Mouse (Mus musculus) kidney, embryonic 16.5 days (tissue): Measurements from ENCODE around the gene Sipa1l3. TPM values are rescaled to one million over a fixed set of nuclear protein-coding genes. Genes with fewer than 3 reads are reported as not detected.

ENCODE experiments used
- ATAC-seq: fragments of 200-750 bp; cut with Nextera tagmentation; 2 replicates; pipeline ENCODE4 v1.8.0; 2017; ENCODE audit warnings: moderate TSS enrichment; ENCODE audit not compliant: low FRiP score, low TSS enrichment
- H3K27ac ChIP-seq: fragments of 300-500 bp; sonication (generic); 2 replicates; pipeline ENCODE4 v1.5.1; 2014; ENCODE audit warnings: low read length
- H3K27me3 ChIP-seq: fragments of 300-500 bp; sonication (generic); 2 replicates; pipeline ENCODE4 v1.6.1; 2014; ENCODE audit warnings: low read length, control low read depth, mixed read lengths; ENCODE audit not compliant: insufficient read depth
- H3K36me3 ChIP-seq: fragments of 300-500 bp; sonication (generic); 2 replicates; pipeline ENCODE4 v1.6.1; 2014; ENCODE audit warnings: low read length, control low read depth, mixed read lengths; ENCODE audit not compliant: insufficient read depth
- H3K4me1 ChIP-seq: fragments of 300-500 bp; sonication (generic); 2 replicates; pipeline ENCODE4 v1.6.1; 2014; ENCODE audit warnings: low read length, control low read depth, mixed read lengths; ENCODE audit not compliant: insufficient read depth
- H3K4me2 ChIP-seq: fragments of 300-500 bp; sonication (generic); replicated peaks from 2 replicates; pipeline ENCODE4 v1.6.1; 2014; ENCODE audit warnings: low read depth, low read length
- H3K4me3 ChIP-seq: fragments of 300-500 bp; sonication (generic); 2 replicates; pipeline ENCODE4 v1.5.1; 2014; ENCODE audit warnings: mild to moderate bottlenecking, low read length
- H3K9ac ChIP-seq: fragments of 300-500 bp; sonication (generic); replicated peaks from 2 replicates; pipeline ENCODE4 v1.6.1; 2014; ENCODE audit warnings: low read length
- H3K9me3 ChIP-seq: fragments of 300-500 bp; sonication (generic); 2 replicates; pipeline ENCODE4 v1.6.1; 2016; ENCODE audit warnings: low read length, control low read depth
- WGBS: fragments of 180-500 bp; shearing (Covaris S2); extraction: QIAGEN DNeasy Blood & Tissue Kit; methylation state at CpG from one replicate; pipeline ENCODE4 v1.1.7; 2014; 5-methylcytosine and 5-hydroxymethylcytosine counted together
- polyA plus RNA-seq: library from polyadenylated mRNA; unstranded; fragments of >200 nt; fragmentation: Nextera tagmentation; extraction: Ambion mirVana; gene quantifications from 2 replicates; pipeline ENCODE4 v1.2.1, GENCODE M21; 2015

Gene Sipa1l3
- polyA plus RNA-seq, 1 experiment from 2014 or later = 15.8 TPM

GRCm38 (mm10) chr7:29302641-29303040, 215.8 kb downstream of the Sipa1l3 start:
- Histone ChIP-seq H3K27me3 (peaks cover 31% of the 10 kb centered on the region), H3K4me2 (no peak overlapping the region)

GRCm38 (mm10) chr7:29301127-29301566, 217.3 kb downstream of the Sipa1l3 start:
- Histone ChIP-seq H3K4me1 (peaks cover 18% of the 10 kb centered on the region), H3K4me3 (no peak overlapping the region), H3K4me2 (0 out of 2 replicates have a peak overlapping the region, but pooled peaks have one; percentile 17), H3K36me3 (no peaks in the 10 kb centered on the region), H3K27ac (no peak overlapping the region), H3K27me3 (peaks cover 27% of the 10 kb centered on the region), H3K9me3 (no peaks in the 10 kb centered on the region), H3K9ac (no peak overlapping the region)
- ATAC-seq = no peak
- 0% methylated on average over 7 of the region's 7 CpGs for WGBS

More at GRCm38 (mm10) chr7:29302641-29303040, 215.8 kb downstream of the Sipa1l3 start:
- Histone ChIP-seq H3K4me3 (no peak overlapping the region), H3K9ac (no peak overlapping the region), H3K9me3 (no peaks in the 10 kb centered on the region), H3K4me1 (peaks cover 24% of the 10 kb centered on the region), H3K36me3 (no peaks in the 10 kb centered on the region), H3K27ac (no peak overlapping the region)
- ATAC-seq = no peak
- WGBS = 78% methylated on average over 7 of the region's 7 CpGs

- Histone ChIP-seq H3K4me1 (peaks cover 18% of the 10 kb centered on the region), H3K9me3 (no peaks in the 10 kb centered on the region), H3K4me2 (peak overlapping the region; percentile 35; the same call in 1 of the 2 replicates), H3K27ac (no peak overlapping the region), H3K9ac (no peak overlapping the region), H3K4me3 (no peak overlapping the region), H3K27me3 (0 out of 2 replicates have a peak, but pooled peaks cover 2% of the 10 kb centered on the region), H3K36me3 (no peaks in the 10 kb centered on the region)
- WGBS = 10% methylated on average over 10 of the region's 10 CpGs
- no peak; the same call in 1 of the 2 replicates for ATAC-seq
These were observed 221.4 kb downstream of the Sipa1l3 start for GRCm38 (mm10) chr7:29296998-29297397.

DNA sequence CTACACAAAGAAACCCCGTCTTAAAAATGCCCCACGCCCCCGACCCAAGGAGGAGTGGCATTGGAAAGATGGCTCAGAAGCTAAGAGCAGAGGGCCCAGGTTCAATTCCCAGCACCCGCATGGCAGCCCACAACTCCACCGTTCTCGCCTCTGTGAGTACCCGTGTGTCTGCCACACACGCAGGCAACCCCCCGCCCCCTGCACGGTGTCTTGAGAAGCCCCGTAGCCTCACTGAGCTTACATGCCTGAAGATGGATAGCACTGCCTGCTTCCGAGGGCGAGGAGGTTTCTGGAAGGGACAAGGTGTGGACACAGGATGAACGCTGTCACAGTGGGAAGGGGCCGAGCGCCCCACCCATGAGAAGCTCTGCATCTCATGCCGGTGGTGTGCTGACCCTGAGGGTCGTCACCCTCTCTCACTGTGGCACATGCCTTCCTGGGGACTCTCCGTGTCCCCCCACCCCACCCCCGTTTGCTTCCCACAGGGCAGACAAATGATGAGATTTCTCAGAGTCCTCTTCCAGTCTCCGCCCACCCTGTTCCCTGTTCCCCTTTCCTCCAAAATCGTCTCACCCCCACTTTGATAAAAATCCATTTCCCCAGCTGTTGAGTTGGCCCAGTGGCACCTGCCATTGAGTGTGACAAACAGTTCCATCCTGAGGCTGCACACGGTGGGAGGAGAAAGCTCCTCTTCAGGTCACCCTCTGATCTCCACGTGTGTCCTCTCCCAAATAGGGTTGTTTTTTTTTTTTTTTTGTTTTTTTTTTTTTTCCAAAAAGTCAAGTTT, 222.4 kb downstream of the Sipa1l3 start:
- 0 out of 2 replicates have a peak, but pooled peaks cover 2% of the 10 kb centered on the region for H3K27me3 ChIP-seq
- H3K4me2 ChIP-seq = no peak overlapping the region
- H3K36me3 ChIP-seq = no peaks in the 10 kb centered on the region
- peaks cover 28% of the 10 kb centered on the region for H3K4me1 ChIP-seq
- no peak overlapping the region for H3K9ac ChIP-seq
- no peak overlapping the region for H3K4me3 ChIP-seq
- no peak overlapping the region for H3K27ac ChIP-seq
- no peak for ATAC-seq
- no peaks in the 10 kb centered on the region for H3K9me3 ChIP-seq
- WGBS = 75% methylated on average over 24 of the region's 24 CpGs

DNA sequence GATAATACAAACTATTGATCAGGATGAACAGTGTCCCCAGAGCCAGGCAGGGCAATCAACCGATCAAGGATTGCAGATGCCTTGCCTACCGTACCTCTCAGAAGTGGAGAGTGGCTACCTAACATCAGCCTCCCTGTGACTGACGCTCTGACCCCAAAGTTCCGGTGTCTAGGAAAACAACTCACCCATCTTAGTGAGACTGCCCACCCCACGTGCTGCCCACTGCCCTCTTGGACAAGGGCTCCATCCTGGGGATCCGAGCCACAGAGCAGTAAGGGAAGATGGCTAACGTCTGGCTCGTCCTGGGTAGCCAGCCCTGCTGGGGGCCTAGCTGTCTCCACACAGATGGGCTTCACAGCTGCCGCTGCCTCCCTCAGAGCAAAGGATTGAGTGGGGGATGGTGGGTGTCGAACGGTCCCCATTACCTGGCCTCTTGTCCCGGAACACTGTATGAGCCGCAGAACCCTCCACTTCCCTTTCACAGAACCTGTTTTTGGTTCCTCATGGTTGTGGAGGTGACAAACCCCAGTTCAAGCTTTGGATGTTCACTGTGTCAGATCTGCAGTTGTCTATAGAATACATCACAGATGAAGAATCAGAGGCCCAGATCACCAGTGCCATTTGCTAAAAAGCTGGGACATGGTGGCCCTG, 224.2 kb downstream of the Sipa1l3 start:
- H3K27ac ChIP-seq = no peak overlapping the region
- H3K4me2 ChIP-seq = no peak overlapping the region
- 0 out of 2 replicates have a peak, but pooled peaks cover 2% of the 10 kb centered on the region for H3K27me3 ChIP-seq
- H3K4me1 ChIP-seq = peaks cover 45% of the 10 kb centered on the region
- no peak for ATAC-seq
- no peak overlapping the region for H3K9ac ChIP-seq
- H3K9me3 ChIP-seq = no peaks in the 10 kb centered on the region
- no peak overlapping the region for H3K4me3 ChIP-seq
- H3K36me3 ChIP-seq = no peaks in the 10 kb centered on the region
- WGBS = 74% methylated on average over 13 of the region's 13 CpGs

DNA sequence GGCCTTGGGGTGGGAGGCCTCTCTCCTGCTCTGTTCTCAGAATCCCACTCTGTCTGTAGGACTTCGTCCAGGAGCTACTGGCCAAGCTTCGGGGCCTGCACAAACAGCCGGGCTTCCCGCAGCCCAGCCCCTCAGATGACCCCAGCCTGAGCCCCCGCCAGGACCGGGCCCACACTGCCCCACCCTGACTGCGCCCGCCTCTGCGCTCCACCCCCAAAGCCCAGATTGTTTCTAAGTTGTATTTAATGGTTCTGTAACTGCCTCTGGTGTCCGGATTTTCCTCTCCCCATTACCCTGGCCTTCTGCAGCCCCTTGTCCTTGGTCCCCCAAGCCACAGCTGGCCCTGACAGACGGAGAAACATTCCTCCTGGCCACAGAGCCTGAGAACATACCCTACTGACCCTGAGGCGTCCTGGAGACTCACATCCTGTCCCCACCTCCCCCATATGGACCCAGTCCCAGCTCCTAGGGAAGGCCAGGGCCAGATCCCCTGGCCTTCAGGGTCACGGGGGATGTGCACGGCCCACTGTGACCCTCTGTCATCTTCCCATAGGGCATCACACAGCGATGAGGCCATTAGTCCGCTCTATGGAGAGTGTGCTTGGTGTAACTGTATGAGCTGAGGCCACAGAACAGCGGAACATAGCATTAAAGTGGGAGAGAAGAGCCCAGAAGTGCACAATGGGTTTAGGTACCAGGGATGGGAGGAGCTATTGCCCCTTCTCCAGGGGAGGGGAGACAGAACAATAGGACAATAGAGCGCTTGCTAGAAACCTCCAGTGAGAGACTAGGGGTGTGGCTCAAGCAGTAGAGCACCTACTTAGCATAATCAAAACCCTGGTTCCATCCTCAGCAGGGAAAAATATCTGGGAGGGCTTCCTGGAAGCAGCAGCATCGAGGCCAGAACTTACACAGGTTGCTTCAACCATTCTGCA, 225.0 kb downstream of the Sipa1l3 start:
- Histone ChIP-seq H3K4me2 (no peak overlapping the region), H3K4me1 (peaks cover 53% of the 10 kb centered on the region), H3K9ac (peak overlapping the region; percentile 42; the same call in 1 of the 2 replicates), H3K27ac (peak overlapping the region; percentile 80), H3K4me3 (no peak overlapping the region), H3K36me3 (no peaks in the 10 kb centered on the region), H3K27me3 (0 out of 2 replicates have a peak, but pooled peaks cover 2% of the 10 kb centered on the region), H3K9me3 (no peaks in the 10 kb centered on the region)
- 26% methylated on average over 19 of the region's 19 CpGs for WGBS
- peak; percentile 50 for ATAC-seq

- no peak for ATAC-seq
- WGBS = 16% methylated on average over 8 of the region's 8 CpGs
- H3K4me2 ChIP-seq = peak overlapping the region; percentile 20; the same call in 1 of the 2 replicates
- H3K4me1 ChIP-seq = peaks cover 53% of the 10 kb centered on the region
- H3K9ac ChIP-seq = no peak overlapping the region
- H3K9me3 ChIP-seq = no peaks in the 10 kb centered on the region
- H3K27me3 ChIP-seq = 0 out of 2 replicates have a peak, but pooled peaks cover 5% of the 10 kb centered on the region
- H3K36me3 ChIP-seq = no peaks in the 10 kb centered on the region
- no peak overlapping the region for H3K4me3 ChIP-seq
- peak overlapping the region; percentile 80 for H3K27ac ChIP-seq
These were observed 225.9 kb downstream of the Sipa1l3 start for GRCm38 (mm10) chr7:29292458-29293098.

DNA sequence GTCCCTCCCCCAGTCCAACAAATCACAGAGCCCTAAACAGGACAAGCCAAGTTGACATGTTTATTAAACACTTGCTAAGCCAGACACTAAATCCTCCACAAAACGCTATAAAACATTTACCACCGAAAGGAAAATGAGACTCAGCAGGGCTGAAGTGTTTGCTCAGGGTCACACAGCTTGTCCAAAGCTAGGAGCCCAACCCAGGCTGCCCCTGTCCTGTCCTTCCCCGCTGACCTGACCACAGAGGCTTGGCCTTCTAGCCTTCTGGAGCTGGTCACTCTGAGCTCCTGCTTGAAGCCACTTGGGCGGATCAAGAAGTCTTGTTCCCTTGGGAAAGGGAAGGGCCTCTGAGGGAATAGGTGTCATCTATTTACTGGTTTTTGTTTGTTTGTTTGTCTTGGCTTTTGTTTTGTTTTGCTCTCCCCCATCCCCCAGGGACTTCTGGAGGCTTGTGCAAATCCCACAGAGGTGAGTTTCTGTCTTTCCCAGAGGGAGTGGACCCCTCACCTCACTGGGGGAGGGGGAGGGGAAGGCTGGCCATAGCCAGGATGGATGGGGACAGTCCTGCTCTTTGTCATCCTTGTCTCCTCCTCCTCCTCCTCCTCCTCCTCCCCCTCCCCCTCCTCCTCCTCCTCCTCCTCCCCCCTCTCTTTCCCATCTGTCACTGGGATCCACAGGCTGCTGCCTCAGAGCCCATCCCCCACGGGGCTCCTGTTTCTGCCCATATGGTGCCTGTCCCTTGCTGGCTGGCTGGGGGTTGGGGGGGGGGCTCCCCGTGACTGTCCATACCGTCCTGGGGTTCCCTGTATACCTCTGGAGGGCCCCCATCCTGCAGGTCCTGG, 226.6 kb downstream of the Sipa1l3 start:
- H3K36me3 ChIP-seq = no peaks in the 10 kb centered on the region
- H3K4me1 ChIP-seq = peaks cover 53% of the 10 kb centered on the region
- no peaks in the 10 kb centered on the region for H3K9me3 ChIP-seq
- H3K27me3 ChIP-seq = 0 out of 2 replicates have a peak, but pooled peaks cover 5% of the 10 kb centered on the region
- peak; percentile 18 for ATAC-seq
- peak overlapping the region; percentile 14; the same call in 1 of the 2 replicates for H3K4me3 ChIP-seq
- H3K9ac ChIP-seq = peak overlapping the region; percentile 55
- peak overlapping the region; percentile 81 for H3K27ac ChIP-seq
- 10% methylated on average over 5 of the region's 7 CpGs for WGBS
- H3K4me2 ChIP-seq = peak overlapping the region; percentile 92
